Mouse (Mus musculus) stomach, postnatal 0 days (tissue): ENCODE results near the gene 1810013L24Rik. TPM values are rescaled to one million over a fixed set of nuclear protein-coding genes. Genes with fewer than 3 reads are reported as not detected.
A peak's percentile ranks its signal among the peaks of the same experiment; 100 is the strongest.

ENCODE experiments used
- ATAC-seq: fragments of 200-750 bp; cut with Nextera tagmentation; 2 replicates; pipeline ENCODE4 v1.8.0; 2017; ENCODE audit not compliant: low FRiP score, low TSS enrichment
- DNase-seq: peaks from one replicate; pipeline ENCODE4 v3.0.0-alpha.2; 2016; ENCODE audit warnings: low spot score
- H3K27ac ChIP-seq: fragments of 300-500 bp; sonication (generic); replicated peaks from 2 replicates; pipeline ENCODE4 v1.5.1; 2014; ENCODE audit warnings: mild to moderate bottlenecking, control low read depth
- H3K27me3 ChIP-seq: fragments of 300-500 bp; sonication (generic); 2 replicates; pipeline ENCODE4 v1.6.1; 2014; ENCODE audit warnings: low read length; ENCODE audit not compliant: control insufficient read depth, insufficient read depth
- H3K36me3 ChIP-seq: fragments of 300-500 bp; sonication (generic); 2 replicates; pipeline ENCODE4 v1.6.1; 2014; ENCODE audit warnings: low read length, mixed read lengths; ENCODE audit not compliant: control insufficient read depth, insufficient read depth
- H3K4me1 ChIP-seq: fragments of 300-500 bp; sonication (generic); replicated peaks from 2 replicates; pipeline ENCODE4 v1.6.1; 2014; ENCODE audit warnings: antibody characterized with exemption; ENCODE audit not compliant: control insufficient read depth, insufficient read depth
- H3K4me2 ChIP-seq: fragments of 300-500 bp; sonication (generic); replicated peaks from 2 replicates; pipeline ENCODE4 v1.6.1; 2014; ENCODE audit warnings: low read depth, mild to moderate bottlenecking, control low read depth, moderate library complexity
- H3K4me3 ChIP-seq: fragments of 300-500 bp; sonication (generic); 2 replicates; pipeline ENCODE4 v1.5.1; 2014; ENCODE audit warnings: low read depth, low read length, control low read depth
- H3K9ac ChIP-seq: fragments of 300-500 bp; sonication (generic); 2 replicates; pipeline ENCODE4 v1.6.1; 2014; ENCODE audit warnings: mild to moderate bottlenecking, low read length, control low read depth, mixed read lengths
- H3K9me3 ChIP-seq: fragments of 300-500 bp; sonication (generic); 2 replicates; pipeline ENCODE4 v1.6.1; 2016; ENCODE audit warnings: low read length; ENCODE audit not compliant: control insufficient read depth
- CTCF ChIP-seq: IDR thresholded peaks from 2 replicates; pipeline ENCODE4 v1.5.1; 2016; ENCODE audit warnings: antibody characterized with exemption, low read depth, mild to moderate bottlenecking, moderate library complexity
- EP300 ChIP-seq: optimal IDR thresholded peaks from 2 replicates; pipeline ENCODE3; 2016; ENCODE audit warnings: antibody characterized with exemption
- WGBS: fragments of 180-500 bp; shearing (Covaris S2); extraction: QIAGEN DNeasy Blood & Tissue Kit; methylation state at CpG from one replicate; pipeline ENCODE4 v1.1.7; 2014; 5-methylcytosine and 5-hydroxymethylcytosine counted together
- polyA plus RNA-seq: library from polyadenylated mRNA; unstranded; fragments of >200 nt; fragmentation: Nextera tagmentation; extraction: Ambion mirVana; gene quantifications from 2 replicates; pipeline ENCODE4 v1.2.1, GENCODE M21; 2015

Gene 1810013L24Rik
- polyA plus RNA-seq, 1 experiment from 2014 or later: 15.6 TPM

DNA sequence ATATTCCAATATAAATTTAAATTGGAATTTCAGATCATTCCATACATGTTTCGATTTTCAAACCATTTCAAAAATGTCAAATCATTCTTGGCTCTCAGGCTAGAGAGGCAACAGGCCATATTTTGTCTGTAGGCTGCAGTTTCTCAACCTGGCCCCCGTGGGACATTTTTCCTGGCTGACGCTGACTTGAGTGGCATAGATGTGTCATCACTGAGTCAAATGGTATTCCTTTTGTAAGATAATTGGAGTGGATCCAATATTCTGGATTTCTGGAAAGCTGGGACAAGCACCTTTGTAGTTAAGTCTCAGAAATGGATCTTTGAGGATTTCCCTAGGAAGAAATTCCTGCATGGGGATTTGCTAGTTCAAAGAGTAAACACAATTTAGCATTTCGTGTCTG, 39.0 kb upstream of the 1810013L24Rik start:
- Histone ChIP-seq H3K9me3 (no peaks in the 10 kb centered on the region), H3K36me3 (no peaks in the 10 kb centered on the region), H3K4me1 (no peaks in the 10 kb centered on the region), H3K4me3 (no peak overlapping the region), H3K27ac (no peak overlapping the region), H3K27me3 (no peaks in the 10 kb centered on the region), H3K4me2 (no peak overlapping the region), H3K9ac (no peak overlapping the region)
- DNase-seq: no peak
- no peak for ATAC-seq
- TF ChIP-seq CTCF (no peak), EP300 (no peak)
- WGBS: 71% methylated on average over 4 of the region's 4 CpGs

DNA sequence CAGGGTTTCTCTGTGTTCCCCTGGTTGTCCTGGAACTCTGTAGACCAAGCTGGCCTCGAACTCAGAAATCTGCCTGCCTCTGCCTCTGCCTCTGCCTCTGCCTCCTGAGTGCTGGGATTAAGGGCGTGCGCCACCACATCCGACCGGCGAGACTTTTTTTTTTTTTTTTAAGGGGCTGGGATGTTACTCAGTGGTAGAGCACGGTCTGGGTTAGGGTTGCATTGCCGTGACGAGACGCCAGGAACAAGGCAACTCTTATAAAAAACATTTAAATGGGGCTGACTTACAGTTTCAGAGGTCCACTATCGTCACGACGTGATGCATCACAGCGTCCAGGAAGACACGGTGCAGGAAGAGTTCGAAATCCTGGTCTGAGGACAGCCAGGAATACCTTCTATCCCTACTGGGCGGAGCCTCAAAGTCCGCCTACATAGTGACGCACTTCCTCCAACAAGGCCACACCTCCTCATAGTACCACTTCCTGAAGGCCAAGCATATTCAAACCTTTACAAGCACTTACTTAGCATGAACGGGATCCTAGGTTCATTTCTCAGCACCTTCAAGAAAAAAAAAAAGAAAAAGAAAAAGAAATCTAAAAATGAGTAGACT, 37.8 kb upstream of the 1810013L24Rik start, which contains the start of gene Usp7:
Gene Usp7 (minus strand): TSS at position 360 of the 609 bp plus-strand sequence.
- H3K36me3 ChIP-seq: no peaks in the 10 kb centered on the region
- ATAC-seq (no peak), DNase-seq (no peak)
- H3K27ac ChIP-seq: no peak within 1 kb of the TSS
- no peak within 1 kb of the TSS for H3K9ac ChIP-seq
- no peaks in the 10 kb centered on the region for H3K27me3 ChIP-seq
- 92% methylated on average over 20 of the region's 20 CpGs for WGBS
- no peak within 1 kb of the TSS for H3K4me3 ChIP-seq
- no peak within 1 kb of the TSS for H3K4me2 ChIP-seq
- TF ChIP-seq EP300 (no peak), CTCF (no peak)
- no peaks in the 10 kb centered on the region for H3K9me3 ChIP-seq
- no peaks in the 10 kb centered on the region for H3K4me1 ChIP-seq

DNA sequence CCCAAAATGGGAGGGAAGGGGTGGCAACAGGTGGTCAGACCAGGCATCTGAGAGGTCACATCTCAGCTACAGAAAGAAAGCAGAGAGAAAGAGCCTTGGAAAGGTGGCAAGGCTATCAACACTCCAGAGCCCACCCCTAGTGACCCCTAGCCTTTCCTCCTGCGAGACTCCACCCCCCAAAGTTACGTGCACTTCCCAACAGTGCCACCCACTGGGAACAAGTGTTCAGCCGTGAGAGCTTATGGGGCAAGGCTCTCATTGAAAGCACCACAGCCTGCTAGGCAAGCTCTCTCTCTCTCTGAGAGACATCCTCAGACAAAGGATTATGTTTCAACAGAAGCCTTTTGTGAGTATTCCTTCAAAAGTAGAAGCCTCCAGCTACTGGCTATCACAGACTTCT, 34.9 kb upstream of the 1810013L24Rik start:
- TF ChIP-seq EP300: no peak
- peak; percentile 53 for TF ChIP-seq CTCF
- Histone ChIP-seq H3K27me3 (no peaks in the 10 kb centered on the region), H3K4me1 (no peaks in the 10 kb centered on the region), H3K9me3 (no peaks in the 10 kb centered on the region), H3K9ac (no peak overlapping the region), H3K36me3 (no peaks in the 10 kb centered on the region), H3K4me3 (no peak overlapping the region), H3K27ac (no peak overlapping the region), H3K4me2 (no peak overlapping the region)
- ATAC-seq (no peak), DNase-seq (no peak)
- WGBS: 5% methylated on average over 3 of the region's 3 CpGs

DNA sequence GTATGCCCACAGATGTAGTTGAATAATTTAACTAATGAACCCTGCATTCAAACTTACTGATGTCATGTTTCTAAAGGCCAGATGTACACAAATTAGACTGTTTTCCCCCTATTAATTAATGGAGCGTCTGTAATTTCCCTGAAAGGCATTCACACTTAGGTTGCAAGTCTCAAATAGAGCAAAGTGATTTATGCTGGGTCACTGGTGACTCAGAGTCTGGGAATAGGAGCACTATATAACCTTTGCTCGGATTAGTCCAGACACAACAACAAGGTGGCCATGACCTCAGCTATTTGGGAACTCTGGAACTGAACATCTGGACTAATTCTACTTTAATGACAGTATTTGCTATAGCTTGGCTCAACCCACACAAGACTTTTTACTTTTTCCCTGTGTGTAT, 34.0 kb upstream of the 1810013L24Rik start:
- no peak overlapping the region for H3K9ac ChIP-seq
- H3K4me2 ChIP-seq: no peak overlapping the region
- H3K36me3 ChIP-seq: no peaks in the 10 kb centered on the region
- H3K4me1 ChIP-seq: no peaks in the 10 kb centered on the region
- H3K27me3 ChIP-seq: no peaks in the 10 kb centered on the region
- TF ChIP-seq CTCF: no peak
- TF ChIP-seq EP300: no peak
- no peak overlapping the region for H3K4me3 ChIP-seq
- no peak for ATAC-seq
- H3K27ac ChIP-seq: no peak overlapping the region
- 0 out of 2 replicates have a peak, but pooled peaks cover 3% of the 10 kb centered on the region for H3K9me3 ChIP-seq
- no peak for DNase-seq
- 65% methylated on average over 2 of the region's 2 CpGs for WGBS

DNA sequence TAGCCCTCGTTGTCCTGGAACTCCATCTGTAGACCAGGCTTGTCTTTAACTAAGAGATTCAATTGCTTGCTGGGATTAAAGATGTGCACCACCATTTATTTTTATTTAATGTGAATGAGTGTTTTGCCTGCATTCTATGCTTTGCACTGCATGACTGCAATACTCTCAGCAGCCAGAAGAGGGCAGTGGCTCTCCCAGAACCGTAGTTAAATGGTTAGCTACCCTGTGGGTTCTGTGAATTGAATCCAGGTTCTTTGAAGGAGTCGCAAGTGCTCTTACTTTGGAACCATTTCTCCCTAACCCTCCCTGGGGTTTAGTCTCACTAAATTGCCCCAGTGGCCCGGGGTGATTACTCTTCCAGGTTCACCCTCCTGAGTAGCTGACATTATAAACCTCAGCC, 23.2 kb upstream of the 1810013L24Rik start:
- H3K9ac ChIP-seq: no peak overlapping the region
- no peak overlapping the region for H3K27ac ChIP-seq
- 32% methylated on average over 4 of the region's 4 CpGs for WGBS
- no peaks in the 10 kb centered on the region for H3K4me1 ChIP-seq
- TF ChIP-seq CTCF (peak; percentile 81), EP300 (no peak)
- DNase-seq (peak; percentile 63), ATAC-seq (no peak)
- no peaks in the 10 kb centered on the region for H3K27me3 ChIP-seq
- H3K4me3 ChIP-seq: no peak overlapping the region
- H3K9me3 ChIP-seq: no peaks in the 10 kb centered on the region
- no peaks in the 10 kb centered on the region for H3K36me3 ChIP-seq
- no peak overlapping the region for H3K4me2 ChIP-seq

DNA sequence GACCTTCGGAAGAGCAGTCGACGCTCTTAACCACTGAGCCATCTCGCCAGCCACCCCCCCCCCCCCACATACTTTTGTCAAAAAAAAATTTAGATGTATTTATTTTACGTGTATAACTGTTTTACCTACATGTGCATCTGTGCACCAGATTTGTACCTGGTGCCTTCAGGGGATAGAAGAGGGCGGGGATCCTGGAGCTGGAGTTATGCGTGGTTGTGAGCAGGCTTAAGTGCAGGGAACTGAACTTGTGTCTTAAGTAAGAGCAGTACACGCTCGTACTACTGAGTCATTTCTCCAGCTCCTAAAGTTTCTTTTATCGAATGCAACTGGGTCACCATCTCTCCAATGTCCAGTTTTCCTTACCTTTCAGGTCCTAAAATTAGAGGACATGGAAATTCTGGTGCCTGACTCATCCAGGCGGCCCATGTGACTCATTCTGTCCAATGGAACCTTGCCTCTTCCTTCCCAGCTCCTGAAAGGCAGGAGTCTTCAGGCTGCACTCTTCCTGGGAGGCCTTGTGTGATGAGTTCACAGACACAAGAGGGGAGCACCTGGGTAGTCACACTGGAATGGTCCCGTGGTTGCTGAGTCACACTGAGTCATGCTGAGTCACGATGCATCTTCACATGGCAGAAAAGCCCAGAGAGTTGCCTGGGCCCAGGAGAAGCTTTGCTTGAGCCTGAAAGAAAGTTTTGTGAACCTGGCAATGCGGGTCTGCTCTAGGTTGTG, 19.3 kb upstream of the 1810013L24Rik start:
- no peaks in the 10 kb centered on the region for H3K36me3 ChIP-seq
- no peaks in the 10 kb centered on the region for H3K4me1 ChIP-seq
- H3K4me2 ChIP-seq: no peak overlapping the region
- WGBS: 87% methylated on average over 14 of the region's 14 CpGs
- no peaks in the 10 kb centered on the region for H3K27me3 ChIP-seq
- peak; percentile 79 for ATAC-seq
- peak; percentile 29 for DNase-seq
- H3K9ac ChIP-seq: no peak overlapping the region
- no peak overlapping the region for H3K4me3 ChIP-seq
- no peaks in the 10 kb centered on the region for H3K9me3 ChIP-seq
- TF ChIP-seq CTCF (no peak), EP300 (no peak)
- H3K27ac ChIP-seq: no peak overlapping the region
